Mouse (Mus musculus): Measurements from ENCODE around the gene Ppp1ca. TPM values are rescaled to one million over a fixed set of nuclear protein-coding genes. Genes with fewer than 3 reads are reported as not detected.
A peak's percentile ranks its signal among the peaks of the same experiment; 100 is the strongest.

Ppp1ca gene
- total and polyA plus RNA-seq, 2 experiments from 2014 or later, result 510 to 592 TPM

GRCm38 (mm10) chr19:4231253-4232185 is 39.7 kb downstream of the Ppp1ca start, which contains the start of gene Pold4:
Gene Pold4, plus strand, starts transcription at chr19:4231899.
- TF ChIP-seq CTCF (IDR thresholded peaks at IDR 0.05), result peak; percentile 8; the same call in 1 of the 2 replicates
- Histone ChIP-seq H3K4me2 (ENCODE audit: low read depth, low read length, poor library complexity, severe bottlenecking) (peak within 1 kb of the TSS; percentile 76), H3K27me3 (ENCODE audit: insufficient read depth, low read length) (peaks cover 3% of the 10 kb centered on the region; the same call in 1 of the 2 replicates), H3K27ac (ENCODE audit: low read depth, low read length) (peak within 1 kb of the TSS; percentile 77), H3K9ac (replicated peaks; ENCODE audit: low read length, poor library complexity, severe bottlenecking) (peak within 1 kb of the TSS; percentile 64), H3K4me3 (ENCODE audit: low read depth, low read length) (peak within 1 kb of the TSS; percentile 47), H3K4me1 (ENCODE audit: insufficient read depth, low read length) (peaks cover 4% of the 10 kb centered on the region; the same call in 1 of the 2 replicates), H3K9me3 (ENCODE audit: low read length) (no peaks in the 10 kb centered on the region), H3K36me3 (ENCODE audit: insufficient read depth, low read length) (no peaks in the 10 kb centered on the region)
- ATAC-seq (ENCODE audit: low FRiP score) (peak; percentile 91), DNase-seq (ENCODE audit: low spot score) (peak; percentile 97)
- WGBS, result 13% methylated on average over 26 of the region's 26 CpGs

GRCm38 (mm10) chr19:4232186-4232572 is 40.3 kb downstream of the Ppp1ca start:
- no peak for DNase-seq (ENCODE audit: low spot score)
- Histone ChIP-seq H3K4me1 (ENCODE audit: insufficient read depth, low read length) (peaks cover 4% of the 10 kb centered on the region; the same call in 1 of the 2 replicates), H3K27me3 (ENCODE audit: insufficient read depth, low read length) (peaks cover 3% of the 10 kb centered on the region; the same call in 1 of the 2 replicates), H3K4me3 (ENCODE audit: low read depth, low read length) (peak overlapping the region; percentile 47), H3K4me2 (ENCODE audit: low read depth, low read length, poor library complexity, severe bottlenecking) (peak overlapping the region; percentile 76), H3K9ac (replicated peaks; ENCODE audit: low read length, poor library complexity, severe bottlenecking) (peak overlapping the region; percentile 64), H3K9me3 (ENCODE audit: low read length) (no peaks in the 10 kb centered on the region), H3K36me3 (ENCODE audit: insufficient read depth, low read length) (no peaks in the 10 kb centered on the region), H3K27ac (ENCODE audit: low read depth, low read length) (peak overlapping the region; percentile 77)
- ATAC-seq (ENCODE audit: low FRiP score), result no peak; the same call in 1 of the 2 replicates
- 21% methylated on average over 2 of the region's 2 CpGs for WGBS
- no peak for TF ChIP-seq CTCF (IDR thresholded peaks at IDR 0.05)

DNA sequence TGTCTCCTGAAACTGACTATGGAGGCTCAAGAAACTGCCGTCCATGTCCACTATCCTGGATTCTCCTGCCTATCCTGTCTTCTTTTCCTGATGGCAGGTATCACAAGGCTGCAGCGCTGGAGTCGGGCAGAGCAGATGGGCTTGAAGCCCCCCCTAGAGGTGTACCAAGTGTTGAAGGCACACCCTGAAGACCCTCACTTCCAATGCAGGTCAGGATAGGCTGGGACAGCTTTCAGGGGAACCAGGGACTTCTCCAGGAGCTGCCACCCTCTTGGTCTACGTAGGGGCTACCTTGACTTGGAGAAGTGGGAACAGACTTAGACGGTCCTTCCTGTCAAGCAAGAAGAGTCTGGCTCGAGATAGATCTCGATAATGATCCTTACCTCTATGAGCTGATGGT is 40.8 kb downstream of the Ppp1ca start:
- H3K9ac ChIP-seq (replicated peaks; ENCODE audit: low read length, poor library complexity, severe bottlenecking), result 0 out of 2 replicates have a peak overlapping the region, but pooled peaks have one; percentile 24
- peaks cover 4% of the 10 kb centered on the region; the same call in 1 of the 2 replicates for H3K4me1 ChIP-seq (ENCODE audit: insufficient read depth, low read length)
- 0 out of 2 replicates have a peak overlapping the region, but pooled peaks have one; percentile 47 for H3K4me3 ChIP-seq (ENCODE audit: low read depth, low read length)
- no peaks in the 10 kb centered on the region for H3K36me3 ChIP-seq (ENCODE audit: insufficient read depth, low read length)
- no peak for DNase-seq (ENCODE audit: low spot score)
- no peaks in the 10 kb centered on the region for H3K9me3 ChIP-seq (ENCODE audit: low read length)
- H3K4me2 ChIP-seq (ENCODE audit: low read depth, low read length, poor library complexity, severe bottlenecking), result peak overlapping the region; percentile 76
- H3K27me3 ChIP-seq (ENCODE audit: insufficient read depth, low read length), result peaks cover 3% of the 10 kb centered on the region; the same call in 1 of the 2 replicates
- WGBS, result 81% methylated on average over 7 of the region's 7 CpGs
- no peak for TF ChIP-seq CTCF (IDR thresholded peaks at IDR 0.05)
- no peak overlapping the region for H3K27ac ChIP-seq (ENCODE audit: low read depth, low read length)
- ATAC-seq (ENCODE audit: low FRiP score), result no peak

- no peak overlapping the region for H3K27ac ChIP-seq (ENCODE audit: low read depth, low read length)
- no peak overlapping the region for H3K9ac ChIP-seq (replicated peaks; ENCODE audit: low read length, poor library complexity, severe bottlenecking)
- TF ChIP-seq CTCF (IDR thresholded peaks at IDR 0.05), result no peak
- H3K4me3 ChIP-seq (ENCODE audit: low read depth, low read length), result no peak overlapping the region
- peaks cover 4% of the 10 kb centered on the region; the same call in 1 of the 2 replicates for H3K4me1 ChIP-seq (ENCODE audit: insufficient read depth, low read length)
- DNase-seq (ENCODE audit: low spot score) (no peak), ATAC-seq (ENCODE audit: low FRiP score) (no peak)
- 85% methylated on average over 4 of the region's 4 CpGs for WGBS
- no peak overlapping the region for H3K4me2 ChIP-seq (ENCODE audit: low read depth, low read length, poor library complexity, severe bottlenecking)
- no peaks in the 10 kb centered on the region for H3K9me3 ChIP-seq (ENCODE audit: low read length)
- no peaks in the 10 kb centered on the region for H3K36me3 ChIP-seq (ENCODE audit: insufficient read depth, low read length)
- H3K27me3 ChIP-seq (ENCODE audit: insufficient read depth, low read length), result 0 out of 2 replicates have a peak, but pooled peaks cover 3% of the 10 kb centered on the region
These were observed 42.7 kb downstream of the Ppp1ca start for GRCm38 (mm10) chr19:4234548-4234947.

DNA sequence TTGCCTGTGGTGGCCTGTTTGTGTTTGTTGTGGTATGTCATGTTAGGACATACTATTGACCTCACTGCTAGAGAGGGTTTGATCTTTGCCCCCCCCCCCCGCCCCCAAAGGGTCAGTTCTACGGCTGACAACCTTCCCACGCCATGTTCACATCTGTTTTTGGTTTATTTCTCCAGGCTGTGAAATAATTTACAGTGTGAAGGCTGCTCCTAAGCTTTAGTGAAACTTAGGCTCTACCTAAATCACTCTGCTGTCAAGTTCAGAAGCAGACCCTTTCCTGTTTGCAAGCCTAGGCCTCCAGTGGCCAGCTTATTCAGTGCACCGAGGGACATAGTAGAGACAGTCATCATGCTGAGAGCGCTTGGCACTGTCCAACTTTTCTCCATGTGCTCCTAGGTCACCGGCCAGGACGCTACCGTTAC is 48.4 kb downstream of the Ppp1ca start:
- no peaks in the 10 kb centered on the region for H3K27me3 ChIP-seq (ENCODE audit: insufficient read depth, low read length)
- H3K4me1 ChIP-seq (ENCODE audit: insufficient read depth, low read length), result no peaks in the 10 kb centered on the region
- no peak overlapping the region for H3K27ac ChIP-seq (ENCODE audit: low read depth, low read length)
- ATAC-seq (ENCODE audit: low FRiP score) (no peak), DNase-seq (ENCODE audit: low spot score) (no peak)
- H3K4me3 ChIP-seq (ENCODE audit: low read depth, low read length), result no peak overlapping the region
- H3K4me2 ChIP-seq (ENCODE audit: low read depth, low read length, poor library complexity, severe bottlenecking), result no peak overlapping the region
- 79% methylated on average over 8 of the region's 8 CpGs for WGBS
- H3K9me3 ChIP-seq (ENCODE audit: low read length), result no peaks in the 10 kb centered on the region
- no peaks in the 10 kb centered on the region for H3K36me3 ChIP-seq (ENCODE audit: insufficient read depth, low read length)
- no peak overlapping the region for H3K9ac ChIP-seq (replicated peaks; ENCODE audit: low read length, poor library complexity, severe bottlenecking)
- no peak for TF ChIP-seq CTCF (IDR thresholded peaks at IDR 0.05)

DNA sequence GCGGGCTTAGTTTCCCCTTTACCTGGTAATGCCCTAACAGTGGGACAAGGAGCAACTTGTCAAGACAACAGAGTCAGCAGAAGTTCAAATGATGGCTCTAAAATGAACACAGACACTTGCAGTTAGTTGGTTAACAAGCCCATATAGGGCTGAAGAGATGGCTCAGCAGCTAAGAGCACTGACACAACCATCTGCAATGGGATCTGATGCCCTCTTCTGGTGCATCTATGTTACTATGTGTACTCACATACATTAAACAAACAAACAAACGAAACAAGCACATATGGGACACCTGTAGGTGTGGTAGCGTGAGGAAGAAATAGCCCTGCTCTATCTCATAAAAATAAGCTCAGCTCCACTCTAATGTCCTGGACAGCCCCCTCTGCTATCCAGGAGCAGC is 50.6 kb downstream of the Ppp1ca start:
- Histone ChIP-seq H3K27ac (ENCODE audit: low read depth, low read length) (no peak overlapping the region), H3K4me3 (ENCODE audit: low read depth, low read length) (no peak overlapping the region), H3K36me3 (ENCODE audit: insufficient read depth, low read length) (no peaks in the 10 kb centered on the region), H3K27me3 (ENCODE audit: insufficient read depth, low read length) (no peaks in the 10 kb centered on the region), H3K4me2 (ENCODE audit: low read depth, low read length, poor library complexity, severe bottlenecking) (no peak overlapping the region), H3K9me3 (ENCODE audit: low read length) (no peaks in the 10 kb centered on the region), H3K4me1 (ENCODE audit: insufficient read depth, low read length) (no peaks in the 10 kb centered on the region), H3K9ac (replicated peaks; ENCODE audit: low read length, poor library complexity, severe bottlenecking) (no peak overlapping the region)
- no peak for DNase-seq (ENCODE audit: low spot score)
- peak; percentile 30; the same call in 1 of the 2 replicates for TF ChIP-seq CTCF (IDR thresholded peaks at IDR 0.05)
- no peak for ATAC-seq (ENCODE audit: low FRiP score)
- 70% methylated on average over 3 of the region's 3 CpGs for WGBS
